Mouse (Mus musculus) heart, adult 9 months (tissue): ENCODE results near the gene Nuak1.
A peak's percentile ranks its signal among the peaks of the same experiment; 100 is the strongest.

Source experiments
- DNase-seq, 2 experiments: peaks; one replicate each; pipeline ENCODE4 v3.0.0; 2022; ENCODE audit warnings: low spot score in 2 of 2

The Nuak1 gene

DNA sequence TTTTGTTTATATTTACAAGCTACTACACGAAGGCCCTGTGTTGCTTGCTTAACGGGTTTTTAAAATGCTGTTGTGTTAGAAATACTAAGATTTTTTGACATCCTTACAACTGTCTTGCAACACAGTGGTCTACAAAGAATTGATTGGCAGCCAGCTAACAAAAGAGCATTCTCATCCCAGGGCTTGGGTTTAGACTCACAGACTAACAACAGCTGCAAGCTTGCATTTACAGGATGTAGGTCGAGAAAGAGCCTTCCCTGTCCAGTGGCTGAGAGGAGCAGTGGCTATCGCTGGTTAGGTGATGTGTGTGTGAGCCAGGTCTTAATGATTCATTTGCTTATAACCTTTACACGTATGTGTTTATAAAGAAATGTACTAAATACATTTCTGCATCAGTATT is 94.7 kb downstream of the Nuak1 start:
- no peak for DNase-seq

DNA sequence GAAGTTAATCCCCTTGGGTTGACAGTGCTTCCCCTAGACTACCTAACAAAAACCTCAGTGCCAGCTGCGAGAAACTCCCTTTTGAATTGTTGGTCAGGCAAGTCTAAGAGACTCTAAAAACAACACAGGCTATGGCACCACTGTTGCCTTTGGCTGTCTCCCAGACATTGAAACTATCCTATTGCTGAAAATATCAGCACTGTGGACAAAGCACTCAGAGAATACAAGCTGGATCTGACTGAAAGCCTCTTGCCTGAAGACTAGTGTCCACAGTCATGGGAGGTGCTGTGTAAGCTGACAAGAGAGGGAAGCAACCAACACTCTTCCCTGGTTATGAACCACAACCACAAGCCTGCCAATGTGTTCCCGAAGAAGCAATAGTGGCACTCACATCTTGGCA is 96.9 kb downstream of the Nuak1 start:
- no peak for DNase-seq

DNA sequence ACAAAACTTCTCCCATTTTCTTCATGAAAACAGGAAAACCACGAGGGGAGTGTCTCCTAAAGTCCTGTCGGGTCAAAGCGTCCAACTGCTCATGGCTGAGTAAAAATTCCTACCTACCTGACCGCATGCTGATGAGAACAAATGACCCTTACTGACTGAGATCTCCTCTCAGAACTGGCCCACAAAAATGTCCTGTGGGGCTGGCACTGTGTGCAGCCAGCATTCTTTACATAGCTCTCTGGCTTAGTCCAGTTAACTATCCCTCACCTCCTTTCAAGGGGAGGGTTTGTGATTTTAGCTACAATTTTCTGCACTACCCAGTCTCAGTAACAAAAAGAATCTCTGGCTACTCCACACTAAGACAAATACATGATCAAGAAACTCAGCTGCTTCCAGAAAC is 100.9 kb downstream of the Nuak1 start:
- DNase-seq = no peak

DNA sequence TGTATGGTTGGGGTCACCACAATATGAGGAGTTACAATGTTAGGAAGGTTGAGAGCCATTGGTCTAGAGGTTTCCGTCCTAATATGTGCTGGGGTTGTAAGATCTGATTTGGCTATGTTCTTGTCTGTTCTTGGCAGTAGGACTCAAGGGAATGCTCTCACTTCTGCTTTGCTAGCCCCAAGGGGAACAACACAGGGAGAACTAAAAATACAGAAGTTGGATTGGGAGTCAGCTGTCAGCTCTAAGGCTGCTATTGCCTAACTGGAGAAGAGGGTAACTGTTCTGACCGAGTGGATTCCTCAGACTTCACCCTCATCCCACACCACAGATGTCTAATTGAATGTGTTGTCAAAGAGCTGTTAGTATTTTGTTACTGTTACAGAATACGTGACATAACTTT is 101.6 kb downstream of the Nuak1 start:
- peak; percentile 43 to 75 for DNase-seq

DNA sequence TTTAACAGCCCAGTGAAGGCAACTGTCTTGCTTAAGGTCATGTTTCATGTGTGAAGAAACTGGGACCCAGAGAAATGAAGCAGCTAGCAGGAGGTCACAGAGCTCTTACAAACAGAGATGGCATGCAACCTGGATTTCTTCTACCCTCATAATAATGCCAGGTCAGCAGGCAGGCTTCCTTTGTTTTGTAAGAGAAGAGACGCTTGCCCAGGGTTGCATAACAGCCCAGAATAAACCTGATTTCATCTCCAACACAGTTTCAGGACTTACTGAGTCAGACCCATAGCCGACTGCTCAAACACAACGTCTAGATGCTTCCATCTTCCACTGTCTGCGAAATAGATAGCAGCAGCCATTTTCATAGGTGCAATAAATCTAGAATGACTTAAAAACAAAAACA is 105.0 kb downstream of the Nuak1 start:
- peak; percentile 55 to 61 for DNase-seq

DNA sequence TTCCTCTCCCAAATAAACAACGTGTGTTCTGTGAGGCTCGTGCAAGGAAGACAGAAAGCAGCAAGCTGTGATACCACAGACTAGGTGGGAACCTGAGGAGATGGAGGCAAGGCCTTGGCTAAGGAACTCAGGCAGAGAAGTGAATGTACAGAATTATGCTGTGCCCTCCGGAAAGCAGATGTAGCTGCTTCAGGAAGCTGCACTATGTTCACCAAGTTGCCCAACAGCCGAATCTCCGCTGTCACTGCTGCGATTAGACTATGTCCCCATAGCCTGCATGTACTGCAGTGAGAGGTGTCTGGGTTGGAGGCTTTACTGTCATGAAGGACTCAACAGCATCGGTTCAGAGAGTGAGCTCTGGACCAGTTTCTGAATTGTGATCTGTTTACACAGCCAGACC is 110.6 kb downstream of the Nuak1 start:
- no peak for DNase-seq

DNA sequence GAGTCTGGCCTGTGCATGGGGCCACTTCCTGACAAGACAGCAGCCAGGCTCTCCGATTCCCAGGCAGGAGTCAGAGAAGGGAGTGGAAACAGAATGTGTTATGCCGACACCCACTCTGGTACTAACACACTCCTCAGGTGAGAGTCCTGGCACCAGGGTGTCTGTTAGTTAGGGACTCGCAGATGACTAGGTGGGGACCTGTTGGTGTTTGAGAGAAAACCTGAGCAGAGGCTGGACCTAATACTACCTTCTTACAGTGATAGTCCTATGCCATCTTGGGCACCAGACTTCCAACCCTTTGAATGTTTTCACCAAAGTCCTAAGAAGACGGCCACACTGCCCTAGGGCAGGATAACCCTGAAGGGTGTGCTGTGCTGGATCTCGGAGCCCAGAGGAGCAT is 111.1 kb downstream of the Nuak1 start:
- DNase-seq = no peak

DNA sequence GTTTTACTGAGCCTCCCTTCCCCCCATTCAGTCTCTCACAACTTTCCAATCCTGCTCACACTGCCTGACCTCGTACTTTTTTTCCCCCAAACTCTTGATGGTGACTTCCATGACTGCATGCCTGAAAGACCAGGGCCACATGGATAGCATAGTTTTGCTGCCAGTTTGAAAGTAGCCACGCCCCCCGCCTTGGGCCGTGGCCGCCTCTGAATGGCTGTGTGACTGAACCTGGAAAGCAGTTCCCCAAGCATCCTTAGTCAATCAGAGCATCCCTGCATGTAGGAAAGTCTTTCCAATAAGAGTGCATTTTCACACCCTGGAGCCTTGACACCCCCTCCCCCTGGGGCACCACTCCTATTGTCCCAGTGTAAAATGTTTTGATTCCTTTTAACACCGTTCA is 116.4 kb downstream of the Nuak1 start:
- DNase-seq = no peak
